Mouse (Mus musculus): ENCODE data around the gene Slc10a7.

- TF ChIP-seq CTCF (IDR thresholded peaks at IDR 0.05; ENCODE audit: insufficient read depth, low read depth, low read length) (no peak), POLR2A (IDR thresholded peaks at IDR 0.05; ENCODE audit: insufficient read depth, low read depth, low read length) (no peak)
Measured at GRCm38 (mm10) chr8:78555817-78556216, 46.7 kb downstream of the Slc10a7 start.

Data from olfactory bulb, adult 2 months (tissue).